Mouse (Mus musculus) lung, postnatal 0 days (tissue): ENCODE results near the gene Btrc. TPM values are rescaled to one million over a fixed set of nuclear protein-coding genes. Genes with fewer than 3 reads are reported as not detected.
A peak's percentile ranks its signal among the peaks of the same experiment; 100 is the strongest.

Experiments used
- ATAC-seq: fragments of 200-750 bp; cut with Nextera tagmentation; 2 replicates; pipeline ENCODE4 v1.8.0; 2017; ENCODE audit warnings: moderate library complexity
- DNase-seq: peaks from one replicate; pipeline ENCODE4 v3.0.0-alpha.2; 2016; ENCODE audit warnings: low spot score
- H3K27ac ChIP-seq: fragments of 300-500 bp; sonication (generic); 2 replicates; pipeline ENCODE4 v1.5.1; 2014; ENCODE audit warnings: antibody characterized with exemption, mild to moderate bottlenecking, low read length, mixed read lengths
- H3K27me3 ChIP-seq: fragments of 300-500 bp; sonication (generic); replicated peaks from 2 replicates; pipeline ENCODE4 v1.6.1; 2014; ENCODE audit warnings: low read length, mixed read lengths; ENCODE audit not compliant: insufficient read depth
- H3K36me3 ChIP-seq: fragments of 300-500 bp; sonication (generic); 2 replicates; pipeline ENCODE4 v1.6.1; 2014; ENCODE audit warnings: low read length, mixed read lengths; ENCODE audit not compliant: insufficient read depth
- H3K4me1 ChIP-seq: fragments of 300-500 bp; sonication (generic); 2 replicates; pipeline ENCODE4 v1.6.1; 2014; ENCODE audit warnings: antibody characterized with exemption, low read depth, low read length, mixed read lengths; ENCODE audit not compliant: insufficient read depth
- H3K4me2 ChIP-seq: fragments of 300-500 bp; sonication (generic); replicated peaks from 2 replicates; pipeline ENCODE4 v1.6.1; 2014; ENCODE audit warnings: low read depth, mild to moderate bottlenecking, low read length, moderate library complexity, mixed read lengths
- H3K4me3 ChIP-seq: fragments of 300-500 bp; sonication (generic); 2 replicates; pipeline ENCODE4 v1.5.1; 2014; ENCODE audit warnings: low read depth, low read length
- H3K9ac ChIP-seq: fragments of 300-500 bp; sonication (generic); replicated peaks from 2 replicates; pipeline ENCODE4 v1.6.1; 2014; ENCODE audit warnings: low read depth, mild to moderate bottlenecking
- H3K9me3 ChIP-seq: fragments of 300-500 bp; sonication (generic); 2 replicates; pipeline ENCODE4 v1.6.1; 2016; ENCODE audit warnings: low read length, mixed read lengths
- CTCF ChIP-seq: IDR thresholded peaks from 2 replicates; pipeline ENCODE4 v1.5.1; 2016; ENCODE audit warnings: antibody characterized with exemption, mild to moderate bottlenecking
- EP300 ChIP-seq: IDR thresholded peaks from 2 replicates; pipeline ENCODE4 v1.6.1; 2016; ENCODE audit warnings: antibody characterized with exemption, mild to moderate bottlenecking, control low read depth
- WGBS: fragments of 180-500 bp; shearing (Covaris S2); extraction: QIAGEN DNeasy Blood & Tissue Kit; methylation state at CpG from one replicate; pipeline ENCODE4 v1.1.7; 2014; 5-methylcytosine and 5-hydroxymethylcytosine counted together
- polyA plus RNA-seq: library from polyadenylated mRNA; unstranded; fragments of >200 nt; fragmentation: Nextera tagmentation; extraction: Ambion mirVana; gene quantifications from 2 replicates; pipeline ENCODE4 v1.2.1, GENCODE M21; 2015

Gene Btrc
- polyA plus RNA-seq: 20.7 and 25.6 TPM in 2 replicates

GRCm38 (mm10) chr19:45363384-45363926 lies at the start of gene Btrc:
Btrc (plus strand) TSS chr19:45363734.
- peak; percentile 99 for ATAC-seq
- under 1% methylated on average over 41 of the region's 42 CpGs for WGBS
- no peak for TF ChIP-seq CTCF
- TF ChIP-seq EP300: no peak

GRCm38 (mm10) chr19:45317473-45317882 lies 46.1 kb upstream of the Btrc start:
- no peak overlapping the region for H3K4me3 ChIP-seq
- WGBS: 19% methylated on average over 13 of the region's 13 CpGs
- ATAC-seq: no peak
- no peaks in the 10 kb centered on the region for H3K27me3 ChIP-seq
- TF ChIP-seq CTCF (no peak), EP300 (no peak)
- no peak for DNase-seq
- no peak overlapping the region for H3K4me2 ChIP-seq
- no peaks in the 10 kb centered on the region for H3K4me1 ChIP-seq
- no peak overlapping the region for H3K9ac ChIP-seq
- no peaks in the 10 kb centered on the region for H3K36me3 ChIP-seq
- H3K9me3 ChIP-seq: no peaks in the 10 kb centered on the region
- no peak overlapping the region for H3K27ac ChIP-seq

More at GRCm38 (mm10) chr19:45363384-45363926, at the start of gene Btrc:
- peak within 1 kb of the TSS; percentile 84 for H3K4me3 ChIP-seq
- DNase-seq: peak; percentile 100
- H3K36me3 ChIP-seq: no peaks in the 10 kb centered on the region
- no peaks in the 10 kb centered on the region for H3K9me3 ChIP-seq
- H3K27me3 ChIP-seq: no peaks in the 10 kb centered on the region
- peaks cover 5% of the 10 kb centered on the region; the same call in 1 of the 2 replicates for H3K4me1 ChIP-seq
- H3K9ac ChIP-seq: peak within 1 kb of the TSS; percentile 68
- H3K4me2 ChIP-seq: peak within 1 kb of the TSS; percentile 69
- H3K27ac ChIP-seq: peak within 1 kb of the TSS; percentile 77

GRCm38 (mm10) chr19:45321062-45321461 lies 42.5 kb upstream of the Btrc start:
- H3K36me3 ChIP-seq: no peaks in the 10 kb centered on the region
- H3K27me3 ChIP-seq: no peaks in the 10 kb centered on the region
- WGBS: 37% methylated on average over 5 of the region's 5 CpGs
- H3K9me3 ChIP-seq: no peaks in the 10 kb centered on the region
- no peak for ATAC-seq
- TF ChIP-seq EP300: no peak
- TF ChIP-seq CTCF: no peak
- no peak overlapping the region for H3K4me2 ChIP-seq
- no peak for DNase-seq
- H3K4me1 ChIP-seq: no peaks in the 10 kb centered on the region
- no peak overlapping the region for H3K27ac ChIP-seq
- H3K9ac ChIP-seq: no peak overlapping the region
- H3K4me3 ChIP-seq: no peak overlapping the region

- WGBS: 63% methylated on average over 3 of the region's 3 CpGs
- H3K9ac ChIP-seq: no peak overlapping the region
- no peak for DNase-seq
- no peaks in the 10 kb centered on the region for H3K36me3 ChIP-seq
- H3K27me3 ChIP-seq: no peaks in the 10 kb centered on the region
- no peak overlapping the region for H3K27ac ChIP-seq
- no peak overlapping the region for H3K4me3 ChIP-seq
- H3K9me3 ChIP-seq: no peaks in the 10 kb centered on the region
- H3K4me2 ChIP-seq: no peak overlapping the region
- ATAC-seq: no peak
- H3K4me1 ChIP-seq: no peaks in the 10 kb centered on the region
- no peak for TF ChIP-seq CTCF
- no peak for TF ChIP-seq EP300
These were observed 34.5 kb upstream of the Btrc start for GRCm38 (mm10) chr19:45329039-45329438.

- no peak for DNase-seq
- Histone ChIP-seq H3K4me1 (no peaks in the 10 kb centered on the region), H3K27ac (no peak overlapping the region), H3K4me2 (no peak overlapping the region), H3K9ac (no peak overlapping the region), H3K36me3 (no peaks in the 10 kb centered on the region), H3K4me3 (no peak overlapping the region), H3K27me3 (no peaks in the 10 kb centered on the region), H3K9me3 (no peaks in the 10 kb centered on the region)
- 17% methylated on average over 24 of the region's 24 CpGs for WGBS
- no peak for TF ChIP-seq CTCF
- TF ChIP-seq EP300: no peak
- no peak for ATAC-seq
These were observed 33.7 kb upstream of the Btrc start for GRCm38 (mm10) chr19:45329748-45330298.

GRCm38 (mm10) chr19:45336718-45337117 lies 26.8 kb upstream of the Btrc start:
- Histone ChIP-seq H3K9ac (no peak overlapping the region), H3K27me3 (no peaks in the 10 kb centered on the region), H3K4me1 (no peaks in the 10 kb centered on the region), H3K4me3 (no peak overlapping the region), H3K27ac (no peak overlapping the region), H3K36me3 (no peaks in the 10 kb centered on the region), H3K4me2 (no peak overlapping the region), H3K9me3 (no peaks in the 10 kb centered on the region)
- 66% methylated on average over 6 of the region's 6 CpGs for WGBS
- no peak for DNase-seq
- ATAC-seq: no peak
- TF ChIP-seq CTCF: no peak
